Mouse (Mus musculus) intestine, embryonic 16.5 days (tissue): ENCODE measurements around the gene Gm20838. TPM values are rescaled to one million over a fixed set of nuclear protein-coding genes. Genes with fewer than 3 reads are reported as not detected.
"Not testable (repeated sequence)": the region's sequence is repeated elsewhere in the genome, so short reads cannot be mapped to it uniquely, and the experiment has no call there.

Experiments used
- ATAC-seq: fragments of 200-750 bp; cut with Nextera tagmentation; 2 replicates; pipeline ENCODE4 v1.8.0; 2017; ENCODE audit warnings: moderate TSS enrichment, moderate library complexity
- H3K27ac ChIP-seq: fragments of 300-500 bp; sonication (generic); 2 replicates; pipeline ENCODE4 v1.5.1; 2014; ENCODE audit warnings: mild to moderate bottlenecking, low read length
- H3K27me3 ChIP-seq: fragments of 300-500 bp; sonication (generic); replicated peaks from 2 replicates; pipeline ENCODE4 v1.6.1; 2014; ENCODE audit warnings: low read length, control low read depth, mixed read lengths; ENCODE audit not compliant: control insufficient read depth, insufficient read depth
- H3K36me3 ChIP-seq: fragments of 300-500 bp; sonication (generic); 2 replicates; pipeline ENCODE4 v1.6.1; 2014; ENCODE audit warnings: low read length, control low read depth; ENCODE audit not compliant: control insufficient read depth, insufficient read depth
- H3K4me1 ChIP-seq: fragments of 300-500 bp; sonication (generic); 2 replicates; pipeline ENCODE4 v1.6.1; 2014; ENCODE audit warnings: low read length, control low read depth, mixed read lengths; ENCODE audit not compliant: control insufficient read depth, insufficient read depth
- H3K4me2 ChIP-seq: fragments of 300-500 bp; sonication (generic); 2 replicates; pipeline ENCODE4 v1.6.1; 2014; ENCODE audit warnings: low read depth, low read length, control low read depth
- H3K4me3 ChIP-seq: fragments of 300-500 bp; sonication (generic); 2 replicates; pipeline ENCODE4 v1.5.1; 2014; ENCODE audit warnings: mild to moderate bottlenecking, low read length
- H3K9ac ChIP-seq: fragments of 300-500 bp; sonication (generic); 2 replicates; pipeline ENCODE4 v1.6.1; 2014; ENCODE audit warnings: low read depth, low read length
- H3K9me3 ChIP-seq: fragments of 300-500 bp; sonication (generic); 2 replicates; pipeline ENCODE4 v1.6.1; 2016; ENCODE audit warnings: low read length, control low read depth; ENCODE audit not compliant: control insufficient read depth
- WGBS: fragments of 180-500 bp; shearing (Covaris S2); extraction: QIAGEN DNeasy Blood & Tissue Kit; methylation state at CpG from one replicate; pipeline ENCODE4 v1.1.7; 2014; 5-methylcytosine and 5-hydroxymethylcytosine counted together
- polyA plus RNA-seq: library from polyadenylated mRNA; unstranded; fragments of >200 nt; fragmentation: Nextera tagmentation; extraction: Ambion mirVana; gene quantifications from 2 replicates; pipeline ENCODE4 v1.2.1, GENCODE M21; 2015

Gene Gm20838
- not detected in 2 replicates for polyA plus RNA-seq

- not testable (repeated sequence) for H3K36me3 ChIP-seq, H3K9me3 ChIP-seq, H3K4me3 ChIP-seq, ATAC-seq, H3K4me1 ChIP-seq, H3K9ac ChIP-seq, H3K27me3 ChIP-seq, H3K4me2 ChIP-seq, H3K27ac ChIP-seq
- WGBS, result no CpG with 5 or more reads among the region's 8 CpGs
Measured at GRCm38 (mm10) chrY:33543064-33543463, at the start of gene Gm20838. TSS of gene Gm20838 (minus strand) at chrY:33543164.
